Mouse (Mus musculus) E14TG2a.4 (cell line): ENCODE data around the gene Cd84.
A peak's percentile ranks its signal among the peaks of the same experiment; 100 is the strongest.
"Not testable (repeated sequence)": the region's sequence is repeated elsewhere in the genome, so short reads cannot be mapped to it uniquely, and the experiment has no call there.

ENCODE experiments used
- H3K27me3 ChIP-seq: 2 replicates; pipeline ENCODE4 v1.6.1; 2014; ENCODE audit warnings: low read length, control low read depth; ENCODE audit not compliant: insufficient read depth
- H3K36me3 ChIP-seq: 2 replicates; pipeline ENCODE4 v1.6.1; 2014; ENCODE audit warnings: low read length, control low read depth; ENCODE audit not compliant: insufficient read depth
- H3K4me1 ChIP-seq: replicated peaks from 2 replicates; pipeline ENCODE4 v1.6.1; 2014; ENCODE audit warnings: low read depth, low read length, control low read depth
- H3K4me3 ChIP-seq: replicated peaks from 2 replicates; pipeline ENCODE4 v1.5.1; 2014; ENCODE audit warnings: mild to moderate bottlenecking, low read length
- H3K9me3 ChIP-seq: 2 replicates; pipeline ENCODE4 v1.6.1; 2014; ENCODE audit warnings: low read length, control low read depth
- CTCF ChIP-seq: conservative IDR thresholded peaks from 2 replicates; pipeline ENCODE4 v1.5.1; 2014; ENCODE audit warnings: low read length
- NANOG ChIP-seq: IDR thresholded peaks from 2 replicates; pipeline ENCODE4 v1.6.1; 2014; ENCODE audit warnings: borderline replicate concordance, low read length, mixed read lengths
- POU5F1 ChIP-seq: IDR thresholded peaks from 2 replicates; pipeline ENCODE4 v1.6.1; 2014; ENCODE audit warnings: low read length, borderline replicate concordance

Gene Cd84

GRCm38 (mm10) chr1:171839488-171839887, at the start of gene Cd84:
Cd84 (plus strand) TSS chr1:171839697.
- no peaks in the 10 kb centered on the region for H3K4me1 ChIP-seq
- no peaks in the 10 kb centered on the region for H3K36me3 ChIP-seq
- H3K4me3 ChIP-seq: no peak within 1 kb of the TSS
- H3K27me3 ChIP-seq: no peaks in the 10 kb centered on the region
- TF ChIP-seq POU5F1 (no peak), CTCF (no peak), NANOG (no peak)
- H3K9me3 ChIP-seq: peaks cover 54% of the 10 kb centered on the region

DNA sequence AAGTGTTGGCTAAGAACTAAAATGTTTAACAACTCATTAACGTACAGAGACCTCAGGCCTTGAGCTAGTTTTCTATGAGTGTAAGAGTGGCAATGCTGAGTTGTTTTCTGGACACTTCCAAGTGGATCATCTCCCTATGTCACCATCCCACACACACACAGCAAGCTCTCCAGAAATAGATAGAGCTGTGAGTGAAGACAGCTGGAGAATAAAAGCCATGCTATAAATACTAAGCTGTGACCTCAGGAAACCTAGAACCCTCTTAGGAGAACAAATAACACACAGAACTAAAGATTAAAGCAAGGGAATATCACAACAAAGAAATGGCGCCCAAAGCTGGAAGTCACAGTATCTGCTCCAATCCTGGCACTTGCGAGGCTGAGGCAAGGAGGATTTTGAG, 48.0 kb upstream of the Cd84 start:
- no peaks in the 10 kb centered on the region for H3K4me1 ChIP-seq
- no peak for TF ChIP-seq POU5F1
- TF ChIP-seq CTCF: no peak
- no peak for TF ChIP-seq NANOG

GRCm38 (mm10) chr1:171796185-171796584, 43.3 kb upstream of the Cd84 start:
- Histone ChIP-seq H3K4me3 (no peak overlapping the region), H3K9me3 (no peaks in the 10 kb centered on the region), H3K27me3 (no peaks in the 10 kb centered on the region), H3K4me1 (no peaks in the 10 kb centered on the region), H3K36me3 (no peaks in the 10 kb centered on the region)
- TF ChIP-seq CTCF (no peak), NANOG (no peak), POU5F1 (no peak)

More for the DNA sequence above, 48.0 kb upstream of the Cd84 start:
- H3K27me3 ChIP-seq: no peaks in the 10 kb centered on the region
- no peaks in the 10 kb centered on the region for H3K9me3 ChIP-seq
- H3K4me3 ChIP-seq: no peak overlapping the region
- no peaks in the 10 kb centered on the region for H3K36me3 ChIP-seq

GRCm38 (mm10) chr1:171797840-171798239, 41.7 kb upstream of the Cd84 start:
- no peak for TF ChIP-seq CTCF
- TF ChIP-seq NANOG: no peak
- no peak for TF ChIP-seq POU5F1
- Histone ChIP-seq H3K9me3 (no peaks in the 10 kb centered on the region), H3K4me3 (no peak overlapping the region), H3K27me3 (no peaks in the 10 kb centered on the region), H3K4me1 (no peaks in the 10 kb centered on the region), H3K36me3 (no peaks in the 10 kb centered on the region)

DNA sequence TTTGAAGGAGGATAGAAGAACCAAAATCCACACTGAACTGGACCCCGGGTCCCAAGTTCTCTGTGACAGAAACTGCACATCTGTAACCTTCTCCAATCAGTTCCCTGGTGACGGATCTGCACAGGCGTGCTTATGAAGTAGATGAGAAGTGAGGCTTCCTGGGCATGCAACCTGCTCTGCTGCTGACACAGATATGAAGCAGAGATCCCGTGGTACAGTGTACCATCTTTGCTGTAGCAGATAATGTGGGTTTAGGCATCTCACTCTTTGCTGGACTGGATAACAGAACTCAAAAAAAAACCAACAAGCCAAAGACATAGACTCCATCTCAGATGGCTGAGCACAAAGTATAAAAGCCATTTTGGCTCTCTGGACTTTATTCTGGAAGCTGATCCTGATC, 39.8 kb upstream of the Cd84 start:
- no peak overlapping the region for H3K4me3 ChIP-seq
- TF ChIP-seq POU5F1 (no peak), CTCF (no peak), NANOG (no peak)

DNA sequence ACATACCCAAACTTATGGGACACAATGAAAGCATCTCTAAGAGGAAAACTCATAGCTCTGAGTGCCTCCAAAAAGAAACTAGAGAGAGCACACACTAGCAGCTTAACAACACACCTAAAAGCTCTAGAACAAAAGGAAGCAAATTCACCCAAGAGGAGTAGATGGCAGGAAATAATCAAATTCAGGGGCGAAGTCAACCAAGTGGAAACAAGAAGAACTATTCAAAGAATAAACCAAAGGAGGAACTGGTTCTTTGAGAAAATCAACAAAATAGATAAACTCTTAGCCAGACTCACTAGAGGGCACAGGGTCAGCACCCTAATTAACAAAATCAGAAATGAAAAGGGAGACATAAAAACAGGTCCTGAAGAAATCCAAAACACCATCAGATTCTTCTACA, 28.4 kb upstream of the Cd84 start:
- not testable (repeated sequence) for H3K4me3 ChIP-seq, H3K27me3 ChIP-seq, H3K4me1 ChIP-seq, H3K36me3 ChIP-seq, H3K9me3 ChIP-seq

More for the DNA sequence above, 39.8 kb upstream of the Cd84 start:
- Histone ChIP-seq H3K27me3 (no peaks in the 10 kb centered on the region), H3K36me3 (no peaks in the 10 kb centered on the region), H3K4me1 (no peaks in the 10 kb centered on the region), H3K9me3 (no peaks in the 10 kb centered on the region)

- H3K4me3 ChIP-seq: no peak overlapping the region
- TF ChIP-seq POU5F1 (no peak), CTCF (peak; percentile 55)
- H3K27me3 ChIP-seq: no peaks in the 10 kb centered on the region
- H3K36me3 ChIP-seq: no peaks in the 10 kb centered on the region
- H3K4me1 ChIP-seq: no peaks in the 10 kb centered on the region
- H3K9me3 ChIP-seq: no peaks in the 10 kb centered on the region
Measured at GRCm38 (mm10) chr1:171815545-171816439, 23.7 kb upstream of the Cd84 start.

- Histone ChIP-seq H3K4me1 (0 out of 2 replicates have a peak, but pooled peaks cover 6% of the 10 kb centered on the region), H3K9me3 (no peaks in the 10 kb centered on the region), H3K36me3 (no peaks in the 10 kb centered on the region), H3K27me3 (no peaks in the 10 kb centered on the region), H3K4me3 (no peak overlapping the region)
- TF ChIP-seq CTCF (no peak), POU5F1 (no peak), NANOG (no peak)
Measured at GRCm38 (mm10) chr1:171816991-171817390, 22.5 kb upstream of the Cd84 start.

- 0 out of 2 replicates have a peak, but pooled peaks cover 6% of the 10 kb centered on the region for H3K4me1 ChIP-seq
- H3K9me3 ChIP-seq: no peaks in the 10 kb centered on the region
- H3K27me3 ChIP-seq: no peaks in the 10 kb centered on the region
- TF ChIP-seq CTCF (no peak), NANOG (peak; percentile 70; the same call in 1 of the 2 replicates), POU5F1 (no peak)
- no peaks in the 10 kb centered on the region for H3K36me3 ChIP-seq
- no peak overlapping the region for H3K4me3 ChIP-seq
Measured at GRCm38 (mm10) chr1:171821331-171821730, 18.2 kb upstream of the Cd84 start.
